Mouse (Mus musculus) ES-Bruce4 (cell line): Measurements from ENCODE around the gene Zfp217. TPM values are rescaled to one million over a fixed set of nuclear protein-coding genes. Genes with fewer than 3 reads are reported as not detected.

Source experiments
- H3K27ac ChIP-seq: 2 replicates; pipeline ENCODE4 v1.5.1; 2012; ENCODE audit warnings: low read length, inconsistent platforms; ENCODE audit not compliant: insufficient read depth
- H3K27me3 ChIP-seq: 2 replicates; pipeline ENCODE4 v1.6.1; 2012; ENCODE audit warnings: mild to moderate bottlenecking, low read length, inconsistent platforms; ENCODE audit not compliant: control insufficient read depth, poor library complexity, insufficient read depth, severe bottlenecking
- H3K36me3 ChIP-seq: 2 replicates; pipeline ENCODE4 v1.6.1; 2012; ENCODE audit warnings: inconsistent platforms, mild to moderate bottlenecking, low read length, moderate library complexity; ENCODE audit not compliant: control insufficient read depth, poor library complexity, insufficient read depth, severe bottlenecking
- H3K4me1 ChIP-seq: one replicate; pipeline ENCODE4 v1.8.1; 2011; ENCODE audit warnings: low read length; ENCODE audit not compliant: control insufficient read depth, insufficient read depth
- H3K4me3 ChIP-seq: 2 replicates; pipeline ENCODE4 v1.5.1; 2011; ENCODE audit warnings: low read depth, mild to moderate bottlenecking, low read length
- H3K9ac ChIP-seq: 2 replicates; pipeline ENCODE4 v1.6.1; 2012; ENCODE audit warnings: low read depth, mild to moderate bottlenecking, inconsistent platforms; ENCODE audit not compliant: poor library complexity, severe bottlenecking
- H3K9me3 ChIP-seq: replicated peaks from 2 replicates; pipeline ENCODE4 v1.6.1; 2012; ENCODE audit warnings: mild to moderate bottlenecking, low read length, inconsistent platforms; ENCODE audit not compliant: control insufficient read depth, poor library complexity, insufficient read depth, severe bottlenecking
- CTCF ChIP-seq: IDR thresholded peaks from one replicate; pipeline ENCODE4 v1.8.1; 2011; ENCODE audit warnings: low read depth, low read length
- EP300 ChIP-seq: IDR thresholded peaks from 2 replicates; pipeline ENCODE4 v1.6.1; 2011; ENCODE audit warnings: low read depth, low read length; ENCODE audit not compliant: insufficient read depth
- POLR2A ChIP-seq: IDR thresholded peaks from one replicate; pipeline ENCODE4 v1.8.1; 2011; ENCODE audit warnings: low read length; ENCODE audit not compliant: insufficient read depth
- polyA plus RNA-seq: library from polyadenylated mRNA; stranded (reverse); fragments of >200 nt; gene quantifications from 2 replicates; pipeline ENCODE4 v1.2.4, GENCODE M21; 2011; ENCODE audit warnings: low read depth; ENCODE audit not compliant: missing spikeins, insufficient read depth, insufficient read length

Zfp217 gene
- polyA plus RNA-seq, 1 experiment = 39.6 TPM

DNA sequence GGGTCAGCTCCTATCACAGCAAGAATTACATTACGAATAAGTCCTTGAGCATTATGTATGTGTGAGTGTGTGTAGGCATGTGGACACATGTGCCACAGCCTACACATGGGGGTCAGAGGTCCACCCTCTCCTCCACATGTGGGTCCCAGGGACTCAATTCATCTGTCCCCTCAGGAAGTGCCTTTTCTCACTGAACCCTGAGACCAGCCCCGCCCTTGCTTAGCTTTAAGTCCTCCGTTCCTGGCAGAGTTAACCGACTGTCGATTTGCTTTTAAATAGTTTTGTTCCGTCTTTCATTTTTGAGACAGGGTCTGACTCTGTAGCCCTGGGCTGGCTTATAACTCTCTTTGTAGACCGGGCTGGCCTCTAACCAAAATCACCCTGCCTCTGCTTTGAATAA, 5.0 kb upstream of the Zfp217 start:
- no peak overlapping the region for H3K9ac ChIP-seq
- H3K27ac ChIP-seq = no peak overlapping the region
- no peaks in the 10 kb centered on the region for H3K9me3 ChIP-seq
- no peaks in the 10 kb centered on the region for H3K36me3 ChIP-seq
- H3K27me3 ChIP-seq = no peaks in the 10 kb centered on the region
- TF ChIP-seq EP300 = no peak
- TF ChIP-seq POLR2A = no peak
- no peak for TF ChIP-seq CTCF
- no peak overlapping the region for H3K4me3 ChIP-seq
- H3K4me1 ChIP-seq = no peaks in the 10 kb centered on the region

DNA sequence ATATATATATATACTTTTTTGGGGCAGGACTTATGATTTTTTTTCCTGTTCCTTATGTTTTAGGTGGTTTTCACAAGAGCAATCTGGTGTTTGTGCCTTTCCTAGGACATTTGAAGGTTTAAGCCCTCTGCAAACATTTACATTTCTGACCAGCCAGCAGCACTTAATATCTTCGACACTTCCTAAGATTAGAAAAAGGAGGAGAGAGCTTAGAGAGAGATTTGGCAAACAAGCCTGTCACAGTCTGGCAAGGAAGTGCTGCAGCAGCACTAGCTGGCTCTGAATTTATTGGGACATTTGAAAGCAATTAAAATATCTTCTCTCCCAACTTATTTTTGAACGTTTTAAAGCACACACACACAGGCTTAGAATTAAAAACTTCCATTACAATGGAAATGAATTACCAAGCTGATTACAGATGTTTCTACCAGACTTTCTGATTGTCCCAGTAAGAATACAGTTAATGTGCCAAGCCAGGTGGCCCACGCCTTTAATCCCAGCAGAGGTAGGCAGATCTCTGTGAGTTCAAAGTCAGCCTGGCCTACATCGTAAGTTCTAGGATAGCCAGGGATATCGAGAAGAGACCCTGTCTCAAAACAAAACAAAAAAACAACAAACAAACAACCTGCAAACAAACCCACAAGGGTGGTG, 4.3 kb upstream of the Zfp217 start:
- no peaks in the 10 kb centered on the region for H3K9me3 ChIP-seq

GRCm38 (mm10) chr2:170151470-170151869, 3.6 kb upstream of the Zfp217 start:
- no peaks in the 10 kb centered on the region for H3K36me3 ChIP-seq
- H3K4me3 ChIP-seq = no peak overlapping the region
- TF ChIP-seq EP300 = no peak
- no peak for TF ChIP-seq CTCF
- no peak for TF ChIP-seq POLR2A
- H3K4me1 ChIP-seq = no peaks in the 10 kb centered on the region
- no peak overlapping the region for H3K27ac ChIP-seq
- H3K9ac ChIP-seq = no peak overlapping the region
- H3K27me3 ChIP-seq = no peaks in the 10 kb centered on the region
- H3K9me3 ChIP-seq = no peaks in the 10 kb centered on the region

More for the DNA sequence above, 4.3 kb upstream of the Zfp217 start:
- H3K36me3 ChIP-seq = no peaks in the 10 kb centered on the region
- H3K27ac ChIP-seq = no peak overlapping the region
- no peaks in the 10 kb centered on the region for H3K27me3 ChIP-seq
- no peak overlapping the region for H3K9ac ChIP-seq
- H3K4me1 ChIP-seq = no peaks in the 10 kb centered on the region
- no peak overlapping the region for H3K4me3 ChIP-seq
- TF ChIP-seq EP300 (no peak), POLR2A (no peak), CTCF (no peak)

- Histone ChIP-seq H3K27ac (no peak overlapping the region), H3K9ac (no peak overlapping the region)
- TF ChIP-seq EP300 = no peak
- no peak for TF ChIP-seq CTCF
- TF ChIP-seq POLR2A = no peak
Measured at GRCm38 (mm10) chr2:170148828-170149227, 925 bp upstream of the Zfp217 start.

GRCm38 (mm10) chr2:170147170-170147569, 733 bp downstream of the Zfp217 start:
- no peaks in the 10 kb centered on the region for H3K36me3 ChIP-seq
- no peak for TF ChIP-seq EP300
- TF ChIP-seq POLR2A = no peak
- no peak for TF ChIP-seq CTCF
- H3K27me3 ChIP-seq = no peaks in the 10 kb centered on the region
- H3K27ac ChIP-seq = no peak overlapping the region
- no peak overlapping the region for H3K4me3 ChIP-seq
- H3K9ac ChIP-seq = no peak overlapping the region
- no peaks in the 10 kb centered on the region for H3K4me1 ChIP-seq
- H3K9me3 ChIP-seq = no peaks in the 10 kb centered on the region

More at GRCm38 (mm10) chr2:170148828-170149227, 925 bp upstream of the Zfp217 start:
- H3K27me3 ChIP-seq = no peaks in the 10 kb centered on the region
- H3K9me3 ChIP-seq = no peaks in the 10 kb centered on the region
- no peak overlapping the region for H3K4me3 ChIP-seq
- no peaks in the 10 kb centered on the region for H3K4me1 ChIP-seq
- no peaks in the 10 kb centered on the region for H3K36me3 ChIP-seq

DNA sequence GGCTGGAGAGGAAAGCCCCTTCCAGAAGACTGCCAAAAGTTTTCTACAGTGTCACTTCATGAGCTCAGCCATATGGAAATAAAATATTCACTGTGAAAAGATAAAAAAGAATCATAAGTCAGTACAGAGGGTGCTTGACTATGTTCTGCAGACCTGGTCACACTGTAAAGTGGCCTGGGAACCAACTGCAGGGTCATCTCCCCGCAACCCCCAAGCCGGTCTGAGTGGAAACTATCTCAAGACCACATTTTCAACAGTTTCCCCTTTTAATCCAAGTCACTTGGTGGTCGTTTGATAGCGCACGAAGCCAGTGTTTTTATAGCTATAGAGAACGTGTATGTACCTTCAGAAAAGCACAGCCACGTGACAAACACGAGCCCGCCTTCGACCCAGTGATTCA, 3.6 kb downstream of the Zfp217 start:
- TF ChIP-seq POLR2A = no peak
- no peak for TF ChIP-seq CTCF
- TF ChIP-seq EP300 = no peak
- H3K9me3 ChIP-seq = no peaks in the 10 kb centered on the region
- no peaks in the 10 kb centered on the region for H3K4me1 ChIP-seq
- H3K27me3 ChIP-seq = no peaks in the 10 kb centered on the region
- H3K4me3 ChIP-seq = no peak overlapping the region
- no peak overlapping the region for H3K9ac ChIP-seq
- no peaks in the 10 kb centered on the region for H3K36me3 ChIP-seq
- no peak overlapping the region for H3K27ac ChIP-seq
